Mouse (Mus musculus) spleen, adult 12 weeks (tissue): Measurements from ENCODE around the gene Ddx31.

ENCODE experiments used
- DNase-seq: peaks from one replicate; pipeline ENCODE4 v3.0.0; 2022; ENCODE audit warnings: low spot score

Gene Ddx31

DNA sequence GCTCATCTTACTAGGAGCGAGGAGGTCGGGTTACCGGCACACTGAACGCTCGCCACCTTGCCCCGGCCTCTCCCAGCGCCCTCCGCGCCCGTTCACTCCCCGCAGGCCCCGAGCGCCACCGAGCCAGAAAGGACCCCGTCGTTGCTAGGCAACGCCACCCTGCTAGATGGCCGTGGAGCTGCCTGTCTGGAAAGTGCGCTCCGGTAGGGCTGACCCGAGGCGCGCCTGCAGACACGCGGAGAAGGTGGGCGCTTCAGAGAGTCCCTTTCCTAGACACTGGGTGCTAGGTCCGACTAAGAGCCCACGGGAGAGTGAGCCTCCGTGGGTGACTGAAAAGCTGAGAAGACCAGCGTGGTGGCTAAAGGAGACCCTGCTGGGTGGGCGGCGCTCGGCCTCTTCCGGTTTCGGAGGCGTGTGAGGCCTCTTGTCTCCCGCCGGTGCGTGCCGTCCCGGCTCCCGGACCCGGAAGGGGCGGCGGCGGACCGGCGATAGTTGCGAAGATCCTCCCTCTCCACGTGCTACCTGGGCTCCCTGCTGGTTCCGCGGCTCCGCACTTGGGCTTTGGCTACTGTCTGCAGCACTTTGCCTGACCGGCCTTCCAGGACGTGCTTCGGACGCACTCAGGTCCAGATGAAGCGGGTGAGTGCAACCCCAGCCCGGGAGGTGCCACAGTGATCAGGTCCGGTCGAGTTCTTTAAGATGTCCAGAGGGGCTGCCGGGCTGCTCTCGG is at the start of gene Ddx31, which contains the start of gene Gtf3c4:
Ddx31 (plus strand) TSS at position 185 of the 730 bp plus-strand sequence.
Gtf3c4 (minus strand) TSS at position 139 of the 730 bp plus-strand sequence.
- DNase-seq, result peak; percentile 88

DNA sequence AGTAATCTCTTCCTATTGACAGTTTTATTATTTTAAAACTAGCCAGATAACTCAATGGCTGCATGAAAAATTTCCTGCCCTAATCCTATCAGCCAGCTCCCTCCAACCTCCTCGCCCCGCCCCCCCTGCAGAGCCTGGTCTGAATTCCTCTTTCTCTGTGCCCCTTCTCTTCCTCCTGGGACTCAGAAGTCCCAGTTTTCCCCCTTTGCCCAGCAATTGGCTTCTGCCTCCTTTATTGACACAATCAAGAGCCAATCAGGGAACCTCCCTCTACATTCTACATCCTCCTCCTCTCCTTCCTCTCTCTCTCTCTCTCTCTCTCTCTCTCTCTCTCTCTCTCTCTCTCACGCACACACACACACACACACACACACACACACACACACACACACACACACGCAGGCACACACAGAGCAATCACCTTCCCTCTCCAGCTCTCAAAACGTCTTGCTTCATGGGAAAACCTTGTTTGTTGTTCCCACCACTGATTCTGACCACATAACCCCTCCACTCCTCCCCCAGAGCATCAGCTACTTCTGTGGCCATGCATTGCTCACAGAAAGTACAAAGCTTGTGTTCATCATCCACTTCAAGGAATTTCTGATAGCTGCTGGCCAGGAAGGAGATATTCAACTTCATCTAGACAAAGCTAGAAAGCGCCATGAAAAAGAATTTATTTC is 47.1 kb upstream of the Ddx31 start:
- DNase-seq, result no peak

DNA sequence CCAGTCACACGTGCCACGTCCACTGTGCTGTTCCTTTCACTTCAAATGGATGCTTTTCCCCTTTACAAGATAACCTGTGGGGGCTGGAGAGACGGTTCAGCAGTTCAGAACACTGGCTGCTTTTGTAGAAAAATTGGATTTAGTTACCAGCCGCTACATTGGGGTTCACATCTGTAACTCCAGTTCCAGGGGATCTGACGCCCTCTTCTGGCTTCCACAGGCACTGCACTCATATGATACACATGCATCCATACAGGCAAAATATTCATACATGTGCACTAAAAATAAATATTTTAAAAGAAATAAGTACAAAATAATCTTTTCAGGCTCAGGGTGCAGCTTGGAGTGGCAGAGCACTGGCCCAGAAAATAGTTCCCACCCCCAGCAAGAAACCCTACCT is 45.6 kb upstream of the Ddx31 start:
- DNase-seq, result no peak

DNA sequence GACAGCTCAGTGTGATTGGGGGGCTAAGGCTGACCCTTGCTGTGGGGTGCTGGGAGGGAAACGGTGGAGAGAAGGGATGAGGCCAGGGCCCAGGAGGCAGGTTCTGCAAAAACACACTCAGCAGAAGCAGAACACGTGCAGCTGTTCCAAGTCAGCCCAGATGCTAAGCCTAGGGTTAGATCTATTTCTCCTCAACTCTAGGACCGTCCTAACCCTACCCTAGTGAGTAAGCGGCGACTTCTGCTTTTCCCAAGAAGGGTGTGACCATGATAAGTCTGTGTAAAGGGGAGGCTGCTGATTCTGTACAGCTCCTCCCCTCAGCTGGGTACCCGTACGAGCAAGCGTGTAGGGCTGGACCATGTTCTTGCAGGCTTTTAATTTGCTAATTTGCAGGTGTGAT is 43.9 kb upstream of the Ddx31 start:
- DNase-seq, result no peak

DNA sequence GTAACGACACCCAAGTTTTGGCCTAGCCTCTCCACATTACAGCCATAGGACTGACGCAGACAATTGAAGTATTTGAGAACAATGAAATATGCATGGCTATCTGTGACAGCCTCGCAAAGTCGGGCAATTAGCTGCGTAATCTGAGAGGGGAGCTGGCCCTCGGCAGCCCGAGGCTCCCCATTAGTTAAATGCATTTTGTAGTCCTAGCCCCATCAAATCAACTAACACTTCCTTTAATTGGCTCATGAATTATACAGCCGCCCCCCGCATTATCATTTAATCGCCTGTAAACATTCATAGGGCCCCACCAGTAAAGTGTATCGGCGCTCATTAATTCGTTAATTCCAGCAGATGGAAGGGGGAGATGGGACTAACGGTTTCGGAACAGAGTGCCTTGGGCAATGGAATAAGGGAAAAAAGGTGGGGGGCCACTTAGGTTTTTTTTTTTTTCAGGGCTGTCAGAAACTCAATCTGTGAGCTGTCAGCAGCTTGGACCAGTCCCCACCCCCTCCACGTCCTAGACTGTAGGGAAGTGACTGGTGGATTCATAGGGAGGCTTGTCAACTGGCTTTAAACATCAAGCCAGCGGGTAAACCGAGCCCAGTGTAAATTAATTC is 42.6 kb upstream of the Ddx31 start:
- no peak for DNase-seq

DNA sequence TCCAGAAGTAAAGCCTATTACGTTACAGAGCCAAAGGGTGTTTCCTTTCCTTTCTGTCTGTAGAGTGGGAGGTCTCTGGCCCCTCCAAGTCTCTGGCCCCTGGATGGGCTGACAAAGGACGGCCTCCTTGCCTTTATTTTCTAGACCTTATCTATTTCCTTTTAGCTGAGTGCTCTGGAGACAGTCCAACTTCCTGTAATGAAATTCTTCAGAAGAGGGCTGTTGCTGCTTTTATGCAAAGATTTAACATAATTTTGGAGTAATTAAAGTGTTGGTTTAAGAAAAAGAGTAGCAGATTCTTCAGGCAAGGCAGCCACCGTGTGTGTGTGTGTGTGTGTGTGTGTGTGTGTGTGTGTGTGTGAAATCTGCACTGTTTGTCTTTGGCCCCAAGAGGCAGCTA is 41.8 kb upstream of the Ddx31 start:
- DNase-seq, result no peak

DNA sequence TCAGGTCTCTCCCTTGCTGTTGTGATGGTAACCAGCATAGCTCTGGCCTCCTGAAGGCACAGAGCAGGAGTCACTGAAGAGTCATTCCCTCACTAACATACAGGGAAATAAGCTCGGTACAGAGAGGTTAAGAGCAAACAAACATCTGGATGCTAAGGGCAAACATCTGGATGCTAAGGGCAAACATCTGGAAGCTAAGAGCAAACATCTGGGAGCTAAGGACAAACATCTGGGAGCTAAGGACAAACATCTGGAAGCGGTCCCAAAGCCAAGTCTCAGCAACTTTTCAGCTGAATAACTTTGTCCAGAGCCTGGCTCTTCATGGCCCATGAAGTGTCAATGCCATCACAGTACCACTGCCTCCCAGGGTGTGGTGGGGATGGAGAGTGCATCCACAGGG is 40.6 kb upstream of the Ddx31 start:
- DNase-seq, result no peak

DNA sequence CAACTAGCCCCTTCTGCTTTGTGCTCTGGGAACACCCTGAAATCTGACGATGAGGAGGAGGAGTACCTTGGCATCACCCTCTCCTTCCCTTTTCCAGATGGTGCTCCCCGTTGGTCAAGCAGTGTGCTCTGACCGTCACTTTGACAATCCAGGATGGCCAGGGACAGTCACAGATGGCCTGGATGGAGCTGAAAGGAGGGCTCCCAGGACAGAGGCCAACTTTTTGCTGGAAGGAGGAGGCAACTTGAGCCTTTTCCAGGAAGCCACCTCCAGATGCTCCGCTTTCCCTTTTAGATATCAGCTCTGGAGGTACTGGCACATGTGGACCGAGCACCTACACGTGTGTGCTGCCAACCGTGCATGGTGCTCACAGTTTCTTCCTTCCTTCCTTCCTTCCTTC is 36.8 kb upstream of the Ddx31 start:
- no peak for DNase-seq

DNA sequence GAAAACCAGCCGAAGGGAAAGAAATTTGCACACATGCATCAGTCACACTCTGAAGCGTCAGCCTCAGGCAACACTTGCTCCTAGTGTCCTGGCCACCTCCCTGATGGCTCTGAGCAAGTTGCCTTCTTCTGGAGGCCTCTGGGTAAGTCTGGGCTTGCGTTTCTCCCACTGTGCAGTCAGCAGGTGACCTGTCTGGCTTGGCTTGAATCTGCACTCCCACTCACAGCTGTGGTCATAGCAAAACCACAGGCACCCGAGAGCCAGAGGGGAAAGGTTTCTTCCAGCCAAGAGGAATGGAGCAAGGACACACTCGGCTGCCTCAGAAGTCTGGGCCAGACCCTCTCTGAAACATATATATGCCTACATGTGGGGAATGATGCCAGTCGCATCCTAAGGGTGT is 31.4 kb upstream of the Ddx31 start:
- no peak for DNase-seq

DNA sequence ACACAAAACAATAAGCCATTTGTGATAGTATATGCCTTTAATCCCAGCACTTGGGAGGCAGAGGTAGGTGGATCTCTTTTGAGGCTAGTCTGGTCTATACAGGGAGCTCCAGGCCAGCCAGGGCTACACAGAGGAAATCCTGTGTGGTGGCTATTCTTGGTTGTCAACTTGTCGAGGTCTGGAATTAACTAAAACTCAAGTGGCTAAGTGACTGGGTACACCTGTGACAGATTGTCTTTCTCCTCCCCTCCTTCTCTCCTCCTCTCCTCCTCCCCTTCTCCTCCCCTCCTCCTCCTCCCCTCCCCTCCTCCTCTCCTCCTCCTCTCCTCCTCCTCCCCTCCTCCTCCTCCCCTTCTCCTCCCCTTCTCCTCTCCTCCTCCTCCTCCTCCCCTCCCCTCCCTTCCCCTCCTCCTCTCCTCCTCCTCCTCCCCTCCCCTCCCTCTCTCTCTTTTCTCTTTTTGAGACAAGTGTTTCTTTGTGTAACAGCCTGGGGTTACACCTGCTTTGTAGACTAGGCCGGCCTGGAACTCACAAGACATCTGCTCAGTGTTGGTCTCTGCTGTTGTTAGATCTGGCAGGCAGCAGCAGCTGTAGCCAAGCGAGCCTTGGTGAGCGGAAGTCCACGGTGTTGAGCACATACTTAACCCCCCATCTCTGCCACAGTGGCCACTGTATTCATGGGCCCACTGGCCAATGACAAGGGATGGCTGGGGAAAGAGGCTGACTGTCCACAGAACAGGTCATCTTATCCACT is 29.8 kb upstream of the Ddx31 start:
- no peak for DNase-seq

DNA sequence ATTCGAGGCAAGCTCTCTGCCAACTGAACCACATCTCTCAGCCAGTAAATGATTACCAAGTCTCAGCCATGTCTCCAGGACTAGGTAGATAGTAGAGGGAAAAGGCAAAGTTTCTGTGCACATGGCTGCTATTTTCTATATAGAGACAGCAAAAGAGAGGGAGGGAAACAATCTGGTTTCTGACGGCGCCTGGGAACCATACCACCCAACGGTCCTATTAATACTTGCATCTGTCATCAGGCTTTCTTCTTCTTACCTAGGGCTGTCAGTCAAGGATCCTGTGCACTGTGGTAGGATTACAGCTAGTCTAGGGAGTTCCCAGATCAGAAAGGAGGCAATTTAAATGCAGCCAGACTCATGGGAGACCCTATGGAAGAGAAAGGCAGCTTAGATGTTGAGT is 21.3 kb upstream of the Ddx31 start:
- DNase-seq, result no peak

DNA sequence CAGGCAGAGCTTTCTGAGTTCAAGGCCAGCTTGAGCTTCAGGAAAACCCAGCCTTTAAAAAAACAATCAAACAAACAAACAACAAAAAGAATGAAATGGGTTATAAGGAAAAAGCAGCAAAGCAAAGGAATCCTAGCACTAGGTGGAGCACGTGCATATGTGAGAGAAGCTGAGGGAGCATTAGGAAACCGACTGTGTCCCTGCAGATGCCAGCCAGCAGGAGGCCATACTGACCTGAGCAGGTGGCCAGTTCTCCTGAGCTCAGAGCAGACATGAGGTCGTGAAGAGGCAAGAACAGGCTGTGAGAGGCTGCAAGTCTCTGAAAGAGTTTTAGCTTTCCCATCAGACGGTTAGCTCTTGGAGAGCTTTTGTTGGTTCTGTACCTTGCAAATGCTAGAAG is 10.9 kb upstream of the Ddx31 start:
- DNase-seq, result no peak

DNA sequence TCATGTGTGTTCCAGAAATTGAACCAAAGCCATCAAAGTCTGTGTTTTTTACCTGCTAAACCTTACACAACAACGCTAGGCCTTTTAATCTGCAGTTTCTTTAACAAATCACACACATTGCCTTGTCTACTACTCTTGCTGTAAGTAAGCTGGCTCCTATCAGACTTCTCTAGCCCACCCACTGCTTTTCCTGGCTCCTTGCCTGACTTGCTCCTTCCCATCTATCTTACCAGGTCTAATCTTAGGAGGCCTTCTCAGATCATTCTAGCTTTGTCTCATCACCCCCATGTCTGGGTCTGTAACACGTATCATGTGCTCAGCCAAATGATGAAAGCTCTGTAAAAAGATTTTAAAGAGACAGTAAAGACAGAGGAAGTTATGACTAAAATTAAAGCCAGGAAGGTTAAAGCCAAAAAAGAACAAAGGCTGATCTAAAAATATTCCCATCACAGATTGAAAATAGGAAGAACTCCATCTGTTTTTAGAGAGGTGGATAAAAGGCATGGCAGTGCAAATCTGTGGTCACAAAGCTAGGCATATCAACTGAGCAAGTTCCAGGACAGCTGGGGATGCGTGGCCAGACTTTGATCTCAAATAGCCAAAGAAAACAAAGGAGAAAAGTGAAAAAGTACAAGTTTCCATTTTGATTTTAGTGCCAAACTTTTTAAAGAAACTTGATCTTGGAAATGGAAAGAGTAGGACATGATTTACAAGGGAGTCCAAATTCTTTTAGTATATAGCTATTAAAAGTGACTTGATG is 3.8 kb upstream of the Ddx31 start:
- DNase-seq, result no peak

DNA sequence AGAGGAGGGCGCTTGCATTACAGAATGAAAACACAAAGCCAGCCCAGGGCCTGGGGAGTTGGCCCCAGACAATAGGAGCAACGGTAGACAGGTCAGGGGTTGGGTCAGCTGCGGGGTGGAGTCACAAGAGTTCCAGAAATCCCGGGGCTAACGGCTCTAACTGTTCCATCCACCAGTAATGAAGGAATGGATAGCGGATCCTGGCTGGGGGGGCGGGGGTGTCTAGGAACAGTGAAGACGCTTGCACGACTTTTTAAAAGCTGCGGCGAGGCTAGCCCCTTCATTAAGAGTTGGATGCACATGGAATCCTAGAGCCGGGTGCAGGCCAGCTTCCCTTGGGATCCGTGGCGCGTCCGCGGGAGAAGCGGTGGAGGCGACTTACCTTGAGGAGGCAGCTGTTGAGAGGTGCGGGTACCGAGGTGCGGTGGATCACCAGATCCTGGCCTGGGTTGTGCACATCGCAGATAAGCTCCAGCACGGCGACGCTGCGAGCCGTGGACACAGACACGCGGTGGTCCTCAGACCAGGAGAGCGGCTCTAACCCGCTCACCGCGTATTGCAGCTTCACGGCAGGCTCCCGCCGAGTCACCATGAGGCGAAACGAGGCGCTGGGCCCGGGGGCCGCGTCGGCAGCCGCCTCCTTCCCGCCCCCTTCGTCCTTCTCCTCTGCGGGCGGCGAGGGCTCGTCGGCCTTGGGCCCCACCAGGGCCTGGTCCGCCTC is 545 bp upstream of the Ddx31 start:
- DNase-seq, result no peak

DNA sequence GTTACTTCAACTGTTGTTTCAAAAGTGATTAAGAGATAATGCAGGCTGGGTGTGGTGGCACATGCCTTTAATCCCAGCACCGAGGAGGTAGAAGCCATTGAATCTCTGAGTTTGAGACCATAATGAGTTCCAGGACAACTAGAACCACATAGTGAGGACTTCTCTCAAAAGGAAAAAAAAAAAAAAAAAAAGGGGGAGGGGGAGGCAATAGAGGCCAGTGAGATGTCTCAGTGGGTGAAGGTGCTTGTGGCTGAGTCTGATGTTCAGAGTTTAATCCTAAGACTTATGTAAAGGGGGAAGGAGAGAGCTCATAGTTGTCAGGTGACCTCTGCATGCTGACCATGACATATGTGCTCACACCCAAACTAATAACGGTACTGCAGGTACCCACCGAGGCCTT is 1.8 kb downstream of the Ddx31 start:
- DNase-seq, result no peak

DNA sequence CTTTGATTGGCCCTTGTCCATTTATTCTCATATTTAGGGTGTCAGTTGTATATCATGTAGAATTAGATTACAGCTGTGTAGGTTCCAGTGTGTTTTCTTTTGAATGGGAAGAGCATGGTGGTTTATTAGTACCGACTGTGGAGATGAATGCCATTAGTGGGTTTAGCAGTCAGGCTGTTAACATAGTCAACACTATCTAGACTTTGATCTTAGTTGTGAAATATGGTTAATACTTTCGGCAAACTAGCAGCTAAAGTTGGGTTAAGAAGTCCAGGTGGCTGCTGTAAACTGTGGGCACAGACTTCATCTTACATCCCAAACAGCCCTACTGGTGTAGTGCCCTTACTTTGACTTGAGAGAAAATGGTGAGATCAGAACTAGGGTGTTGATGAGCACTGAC is 8.7 kb downstream of the Ddx31 start:
- no peak for DNase-seq

DNA sequence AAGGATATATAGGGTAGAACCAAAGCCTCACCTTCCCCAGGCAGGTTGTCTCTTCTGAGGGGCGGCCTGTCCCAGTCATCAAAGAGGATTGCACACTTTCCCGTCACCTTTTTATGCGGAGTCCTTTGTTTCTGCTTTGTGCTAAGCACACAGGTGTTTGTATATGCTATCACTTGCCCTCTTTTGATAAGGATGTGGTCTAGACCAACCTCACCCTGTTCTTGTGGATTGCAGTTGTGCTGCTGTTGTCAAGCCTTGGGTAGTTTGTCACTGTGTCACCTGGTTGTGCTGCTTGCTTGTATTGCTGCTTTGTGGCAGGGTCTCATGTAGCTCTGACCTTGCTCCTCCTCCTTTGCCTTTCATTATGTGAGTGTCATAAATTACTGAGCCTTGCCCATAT is 12.4 kb downstream of the Ddx31 start:
- no peak for DNase-seq

DNA sequence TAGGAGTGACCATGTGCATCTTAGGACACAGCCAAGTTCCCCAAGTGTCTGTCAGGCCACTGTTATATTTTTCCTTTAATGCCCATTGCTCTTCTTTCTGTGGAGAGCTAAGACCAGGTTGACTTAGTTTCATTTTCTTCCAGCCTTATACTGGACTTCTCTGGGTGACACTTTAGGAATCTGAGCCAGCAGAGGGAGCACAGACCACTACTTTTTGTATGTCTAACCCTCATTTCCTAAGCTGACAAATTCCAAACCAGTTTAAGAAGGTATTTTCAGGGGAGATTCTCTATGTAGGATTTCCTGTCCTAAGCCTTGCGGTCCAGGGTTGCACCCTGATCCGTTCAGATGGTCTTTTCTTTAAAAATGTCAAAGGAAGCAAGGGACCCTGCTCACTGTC is 15.6 kb downstream of the Ddx31 start:
- no peak for DNase-seq

DNA sequence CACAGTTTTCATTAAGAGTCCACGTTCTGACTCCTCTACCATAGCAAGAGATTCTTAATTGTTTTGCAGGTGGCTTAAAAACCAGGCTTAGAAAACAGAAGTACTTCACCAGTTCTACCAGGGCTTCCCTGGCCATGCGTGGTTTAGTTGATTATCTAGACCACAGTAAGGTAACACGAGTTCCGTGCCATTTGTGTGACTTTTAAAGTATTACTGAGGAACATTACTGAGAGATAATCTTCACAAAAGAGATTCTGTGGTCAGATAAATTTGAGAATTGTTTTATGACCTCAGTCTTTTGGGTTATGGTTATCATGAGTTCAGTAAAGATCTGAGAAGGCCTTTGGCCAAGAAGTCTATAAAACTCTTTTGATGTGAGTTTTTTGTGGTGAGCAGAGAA is 19.1 kb downstream of the Ddx31 start:
- no peak for DNase-seq

DNA sequence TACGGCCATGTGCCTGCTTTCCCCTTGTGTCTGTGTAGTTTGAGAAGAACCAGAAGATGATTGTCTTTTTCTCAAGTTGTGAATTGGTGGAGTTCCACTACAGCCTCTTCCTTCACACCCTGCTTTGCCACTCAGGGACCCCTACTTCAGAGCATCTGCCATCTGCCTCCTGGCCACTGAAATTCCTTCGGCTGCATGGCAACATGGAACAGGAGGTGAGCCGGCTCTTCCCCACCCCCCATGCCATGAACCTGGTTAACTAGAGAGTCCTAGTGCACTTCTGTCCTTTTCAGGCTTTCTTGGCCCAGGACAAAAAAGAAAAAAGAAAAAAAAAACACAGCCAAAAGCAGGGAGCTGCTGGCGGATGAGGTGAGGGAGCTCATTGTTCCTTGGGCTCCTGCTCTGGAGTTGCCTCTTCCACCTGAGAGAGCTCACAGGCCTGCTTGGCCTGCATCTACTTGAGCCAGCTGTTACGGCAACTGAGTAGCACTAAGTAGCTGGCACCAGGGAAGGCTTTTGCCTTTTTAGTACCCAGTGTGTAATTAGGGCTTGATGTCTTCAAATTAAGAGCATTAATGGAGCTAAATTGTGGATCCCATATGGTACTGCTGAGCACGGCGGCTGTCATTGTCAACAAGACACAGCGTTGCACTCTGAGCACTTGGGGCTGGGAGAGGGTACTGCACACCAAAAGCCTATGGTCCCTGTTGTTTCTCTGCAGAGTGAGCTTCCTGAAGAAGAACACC is 20.6 kb downstream of the Ddx31 start:
- no peak for DNase-seq

DNA sequence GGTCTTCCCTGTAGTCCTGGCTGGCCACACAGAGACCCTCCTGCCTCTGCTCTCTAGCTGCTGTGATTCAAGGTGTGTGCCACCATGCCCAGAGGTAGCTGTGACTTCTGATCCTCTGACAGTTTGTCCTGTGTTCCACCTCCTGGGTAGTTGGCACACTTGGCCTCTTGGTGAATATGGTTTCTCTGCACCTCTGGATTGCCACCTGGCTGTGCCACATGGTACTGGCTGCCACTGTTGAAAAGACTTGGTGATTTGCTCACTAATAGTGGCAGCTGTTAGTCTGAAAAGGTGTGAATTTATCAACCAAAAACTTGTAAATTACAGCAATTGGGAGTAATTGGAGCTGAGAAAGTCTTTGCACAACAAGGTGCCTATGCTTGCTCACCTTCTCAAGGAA is 23.7 kb downstream of the Ddx31 start:
- no peak for DNase-seq
